Mouse (Mus musculus) layer of hippocampus, postnatal 25 days (tissue): ENCODE results near the gene Plrg1. TPM values are rescaled to one million over a fixed set of nuclear protein-coding genes. Genes with fewer than 3 reads are reported as not detected.

Experiments used
- DNase-seq, 2 experiments: peaks; one replicate each; pipeline ENCODE4 v3.0.0; 2022; ENCODE audit warnings: mixed read lengths in 2 of 2, low spot score in 1 of 2; ENCODE audit errors: extremely low spot score in 1 of 2
- total RNA-seq, 2 experiments: library from RNA; stranded (reverse); gene quantifications; 2 replicates each; pipeline ENCODE4 v1.2.3; 2021

The Plrg1 gene
- total RNA-seq = 10 to 100 TPM; 45.0 to 51.1 TPM

DNA sequence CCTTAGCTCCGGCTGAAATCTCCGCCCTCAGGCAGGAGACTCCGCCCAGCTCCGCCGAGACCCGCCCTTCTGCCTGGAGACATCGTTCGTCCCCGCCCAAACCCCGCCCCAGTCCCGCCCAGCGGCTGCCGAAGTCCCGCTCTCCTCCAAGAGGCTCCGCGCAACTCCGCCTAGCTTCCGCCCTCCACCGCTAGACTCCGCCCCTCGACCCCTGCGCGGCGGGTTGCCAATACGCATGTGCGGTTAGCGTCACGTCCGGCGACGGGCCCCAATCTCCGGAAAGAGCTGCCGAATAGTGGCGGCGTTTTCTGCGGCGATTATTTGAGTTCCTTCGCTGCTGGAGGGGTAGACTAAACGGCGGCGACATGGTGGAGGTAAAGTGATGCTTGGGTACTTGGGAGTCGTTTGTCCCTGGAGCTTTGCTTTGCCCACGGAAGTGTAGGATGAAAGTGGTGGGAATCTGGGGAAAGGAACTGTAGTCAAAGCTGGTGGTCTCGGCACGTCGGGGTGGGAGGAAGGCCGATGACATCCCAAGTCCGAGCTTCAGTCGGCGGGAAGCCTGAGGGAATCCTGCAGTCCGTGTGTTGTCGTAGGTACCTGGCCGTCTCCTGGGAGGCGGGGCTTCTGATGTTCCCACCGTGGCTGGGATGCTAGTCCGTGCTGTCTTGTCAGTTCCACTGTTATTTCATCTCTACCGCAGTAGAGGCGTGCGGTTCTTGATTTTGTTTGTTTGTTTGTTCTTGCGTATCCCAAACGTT, at the start of gene Plrg1:
Plrg1 (plus strand) TSS at position 242 of the 758 bp plus-strand sequence.
- peak; percentile 98 to 99 for DNase-seq

- DNase-seq = no peak
Observed at GRCm38 (mm10) chr3:83007557-83007956, 47.8 kb upstream of the Plrg1 start, which contains the start of gene Fgg. TSS of gene Fgg (plus strand) at chr3:83007724.

DNA sequence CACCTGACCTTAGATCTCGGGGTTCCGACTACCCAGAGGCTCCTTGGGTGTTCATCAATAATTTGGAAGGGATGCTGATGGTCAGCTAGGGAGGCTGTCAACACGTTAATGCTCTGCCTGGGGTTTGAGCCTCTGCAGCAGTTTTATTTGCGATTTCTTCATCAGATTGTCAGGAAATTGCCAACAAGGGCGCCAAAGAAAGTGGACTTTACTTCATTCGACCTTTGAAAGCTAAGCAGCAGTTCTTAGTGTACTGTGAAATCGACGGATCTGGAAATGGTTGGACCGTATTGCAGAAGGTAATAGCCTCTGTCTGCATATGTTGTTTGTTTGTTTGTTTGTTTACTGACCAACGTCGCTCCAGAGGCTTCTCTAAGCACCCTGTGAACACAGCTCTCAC, 45.0 kb upstream of the Plrg1 start:
- DNase-seq = no peak

GRCm38 (mm10) chr3:83011136-83011535, 44.2 kb upstream of the Plrg1 start:
- no peak for DNase-seq

DNA sequence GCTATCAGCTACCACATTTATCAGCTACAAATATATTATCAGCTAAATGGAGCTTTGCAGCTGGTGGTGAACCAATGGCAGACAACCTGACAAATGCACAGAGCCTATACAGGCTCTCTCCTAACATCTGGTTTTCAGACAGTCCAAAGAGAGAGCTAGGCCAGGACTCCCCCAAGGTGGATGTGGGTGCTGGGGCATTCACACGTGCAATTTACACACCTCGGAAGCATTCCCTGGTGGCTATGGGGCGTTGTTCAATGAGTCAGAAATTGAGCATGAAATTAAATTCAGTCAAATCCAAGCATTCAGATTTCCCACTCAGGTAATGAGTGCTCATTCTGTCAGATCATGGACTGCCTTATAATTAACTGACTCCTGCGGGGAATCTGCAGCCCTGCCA, 43.8 kb upstream of the Plrg1 start:
- no peak for DNase-seq

GRCm38 (mm10) chr3:83012636-83013035, 42.7 kb upstream of the Plrg1 start:
- DNase-seq = no peak

GRCm38 (mm10) chr3:83013951-83014350, 41.4 kb upstream of the Plrg1 start:
- DNase-seq = no peak

DNA sequence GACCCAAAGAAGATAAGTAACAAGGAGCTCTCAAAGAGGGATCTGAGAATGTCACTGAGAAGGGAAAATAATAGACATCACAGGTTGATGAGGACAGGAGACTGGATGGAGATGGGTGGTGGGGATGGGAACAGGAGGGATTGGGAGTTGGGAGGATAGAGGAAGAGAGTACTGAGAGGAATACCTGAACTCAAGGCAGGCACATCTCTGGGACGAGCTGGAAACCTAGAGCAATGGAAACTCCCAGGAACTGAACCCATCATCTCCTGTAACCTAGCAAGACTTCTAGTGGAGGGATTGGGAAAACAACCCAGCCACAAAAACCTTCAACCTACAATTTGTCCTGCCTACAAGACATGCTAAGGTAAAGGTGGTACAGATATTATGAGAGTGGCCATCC, 39.1 kb upstream of the Plrg1 start:
- no peak for DNase-seq

- no peak for DNase-seq
Observed at GRCm38 (mm10) chr3:83020387-83020786, 34.9 kb upstream of the Plrg1 start.

DNA sequence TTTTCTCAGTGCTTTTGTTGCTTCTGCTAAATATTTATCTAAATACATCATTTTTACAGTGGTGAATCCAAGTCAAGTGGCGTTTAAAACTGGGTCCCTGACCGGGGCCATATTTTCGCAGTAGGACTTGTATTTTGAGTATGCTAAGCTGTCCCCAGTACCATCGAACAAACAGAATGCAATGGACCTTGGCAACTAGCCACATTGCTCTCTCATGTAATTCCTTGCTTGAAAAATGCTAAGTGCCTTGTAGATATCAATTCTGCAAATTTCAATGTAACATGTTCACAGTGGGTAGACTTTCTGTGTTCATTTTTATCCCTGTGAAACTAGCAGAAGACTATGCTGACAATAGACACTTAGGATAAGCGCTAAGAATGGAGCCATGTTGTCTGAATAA, 34.1 kb upstream of the Plrg1 start:
- DNase-seq = no peak

DNA sequence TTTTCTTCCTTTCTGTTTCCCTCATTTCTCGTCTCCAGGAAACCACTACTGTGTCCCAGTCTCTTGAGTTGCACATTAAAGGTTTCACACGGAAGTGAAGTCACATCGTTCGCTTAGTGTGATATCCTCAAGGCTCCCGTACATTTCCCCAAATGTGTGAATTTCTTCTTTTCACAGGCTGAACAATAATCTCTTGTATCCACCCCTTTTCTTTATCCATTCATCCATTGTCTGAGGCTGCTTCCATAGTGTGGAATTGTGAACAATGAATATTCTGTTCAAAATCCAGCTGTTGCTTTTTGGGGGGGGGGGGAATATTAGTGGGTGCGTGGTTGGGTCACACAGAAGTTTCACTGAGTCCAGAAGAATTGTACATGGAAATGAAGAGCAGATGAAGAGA, 30.3 kb upstream of the Plrg1 start:
- no peak for DNase-seq

- DNase-seq = no peak
Observed at GRCm38 (mm10) chr3:83025475-83026301, 29.6 kb upstream of the Plrg1 start, which contains the start of gene Fga. TSS of gene Fga (plus strand) at chr3:83026076.

DNA sequence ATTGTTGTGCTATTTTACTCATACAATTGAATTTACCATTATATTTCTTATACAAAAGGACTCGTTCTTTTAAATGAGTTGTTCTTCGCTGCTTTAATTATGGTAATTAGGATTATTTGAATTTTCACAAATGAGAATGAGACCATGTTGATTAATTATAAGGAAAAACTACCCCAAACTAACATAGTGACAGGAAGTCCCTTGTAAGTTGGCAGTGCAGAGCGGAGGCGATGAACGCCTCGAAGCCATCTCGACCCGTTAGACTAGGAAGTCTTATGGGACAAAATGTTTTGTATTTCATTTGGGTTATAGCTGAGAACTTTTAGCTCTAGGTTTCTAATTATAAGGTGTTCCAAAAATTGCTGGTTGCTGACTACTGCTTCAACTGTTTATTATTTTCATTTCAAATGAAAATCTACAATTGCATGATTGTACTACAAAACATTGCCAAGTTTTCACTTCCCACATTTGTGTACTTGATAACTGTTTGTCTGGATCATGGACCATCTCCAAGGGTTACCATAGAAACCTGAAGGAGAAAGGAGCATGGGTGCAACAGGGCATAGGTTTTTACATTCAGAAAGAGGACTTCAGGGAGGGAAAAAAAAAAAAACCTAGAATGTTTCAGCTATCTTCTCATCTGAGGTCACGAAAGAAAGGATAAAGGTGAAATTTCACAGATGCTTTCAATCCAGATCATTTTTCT, 27.6 kb upstream of the Plrg1 start:
- DNase-seq = no peak

GRCm38 (mm10) chr3:83030331-83030730, 25.0 kb upstream of the Plrg1 start:
- no peak for DNase-seq

DNA sequence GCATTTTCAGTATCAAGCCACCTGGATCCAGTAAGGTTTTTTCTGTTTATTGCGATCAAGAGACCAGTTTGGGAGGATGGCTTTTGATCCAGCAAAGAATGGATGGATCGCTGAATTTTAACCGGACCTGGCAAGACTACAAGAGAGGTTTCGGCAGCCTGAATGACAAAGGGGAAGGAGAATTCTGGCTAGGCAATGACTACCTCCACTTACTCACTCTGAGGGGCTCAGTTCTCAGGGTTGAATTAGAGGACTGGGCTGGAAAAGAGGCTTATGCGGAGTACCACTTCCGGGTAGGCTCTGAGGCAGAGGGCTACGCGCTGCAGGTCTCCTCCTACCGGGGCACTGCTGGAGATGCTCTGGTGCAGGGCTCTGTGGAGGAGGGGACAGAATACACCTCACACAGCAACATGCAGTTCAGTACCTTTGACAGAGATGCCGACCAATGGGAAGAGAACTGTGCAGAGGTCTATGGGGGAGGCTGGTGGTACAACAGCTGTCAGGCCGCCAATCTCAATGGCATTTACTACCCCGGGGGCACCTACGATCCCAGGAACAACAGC, 22.5 kb upstream of the Plrg1 start:
- DNase-seq = no peak

DNA sequence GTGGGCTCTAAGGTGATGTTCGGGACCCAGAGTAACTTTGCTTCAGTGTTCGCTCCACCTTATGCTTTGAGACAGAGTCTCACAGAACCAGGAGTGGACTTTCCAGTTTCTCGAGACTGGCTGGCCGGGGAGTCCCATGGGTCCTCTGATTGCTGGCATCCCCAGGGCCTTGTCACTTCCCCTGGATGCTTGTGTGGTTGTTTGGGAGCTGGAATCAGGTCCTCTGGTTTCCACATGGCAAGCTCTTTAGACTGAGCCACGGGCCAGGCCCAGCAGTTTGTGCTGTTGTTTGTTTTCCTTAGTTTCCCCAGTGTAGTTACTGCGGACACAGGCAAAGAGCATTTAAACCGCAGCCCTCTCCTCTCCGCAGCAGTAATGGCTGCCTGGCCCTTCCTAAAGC, 21.5 kb upstream of the Plrg1 start:
- no peak for DNase-seq

DNA sequence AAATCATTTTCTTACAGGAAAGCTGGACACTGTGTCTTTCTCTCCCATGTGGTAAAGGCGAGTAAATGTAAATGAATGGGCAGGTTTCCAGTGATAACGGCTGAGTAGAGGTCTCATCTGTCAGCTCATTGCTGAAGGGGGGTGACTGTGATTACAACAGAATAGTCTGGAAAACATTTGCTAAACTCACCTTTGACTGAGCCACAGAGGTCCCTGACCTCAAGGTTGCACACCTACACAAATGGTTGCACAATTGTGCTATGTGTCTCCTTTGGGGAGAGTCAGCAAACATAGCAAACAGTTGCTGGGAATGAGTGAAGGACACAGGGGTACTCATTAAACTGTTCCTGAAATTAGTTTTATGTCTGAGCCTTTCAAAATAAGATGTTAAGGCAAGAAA, 16.5 kb upstream of the Plrg1 start:
- no peak for DNase-seq

GRCm38 (mm10) chr3:83039666-83040065, 15.7 kb upstream of the Plrg1 start:
- DNase-seq = no peak

DNA sequence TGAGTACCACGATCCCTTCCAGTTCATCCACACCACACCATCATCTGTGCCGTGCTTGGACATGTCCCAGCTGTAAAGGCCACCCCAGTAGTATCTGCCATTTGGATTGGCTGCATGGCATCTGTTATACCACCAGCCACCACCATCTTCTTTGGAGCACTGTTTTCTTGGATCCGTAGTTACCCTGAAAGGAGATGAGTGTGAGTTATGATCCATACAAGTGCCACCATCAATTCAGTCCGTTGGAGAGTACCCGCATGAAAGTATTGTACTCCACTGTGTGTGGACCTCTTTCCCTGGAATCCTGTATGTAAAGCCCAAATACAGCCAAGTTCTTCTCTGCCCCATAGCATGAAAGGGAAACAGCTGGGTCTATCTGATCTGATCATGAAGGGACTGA, 12.9 kb upstream of the Plrg1 start:
- DNase-seq = no peak

GRCm38 (mm10) chr3:83046649-83047048, 8.7 kb upstream of the Plrg1 start:
- no peak for DNase-seq

- DNase-seq = no peak
Observed at GRCm38 (mm10) chr3:83049680-83050079, 5.6 kb upstream of the Plrg1 start, which contains the start of gene Fgb. TSS of gene Fgb (minus strand) at chr3:83049863.
